Mouse (Mus musculus) lung, postnatal 0 days (tissue): ENCODE measurements at regions not wholly inside any gene's neighbourhood (a gene's known extent, or its start where the extent isn't known, plus 50 kb on each side); places are given as distances from the start of the nearest gene placed in this dataset.

ENCODE experiments used
- ATAC-seq: fragments of 200-750 bp; cut with Nextera tagmentation; 2 replicates; pipeline ENCODE4 v1.8.0; 2017; ENCODE audit warnings: moderate library complexity
- DNase-seq: peaks from one replicate; pipeline ENCODE4 v3.0.0-alpha.2; 2016; ENCODE audit warnings: low spot score
- H3K27ac ChIP-seq: fragments of 300-500 bp; sonication (generic); 2 replicates; pipeline ENCODE4 v1.5.1; 2014; ENCODE audit warnings: antibody characterized with exemption, mild to moderate bottlenecking, low read length, mixed read lengths
- H3K27me3 ChIP-seq: fragments of 300-500 bp; sonication (generic); replicated peaks from 2 replicates; pipeline ENCODE4 v1.6.1; 2014; ENCODE audit warnings: low read length, mixed read lengths; ENCODE audit not compliant: insufficient read depth
- H3K36me3 ChIP-seq: fragments of 300-500 bp; sonication (generic); 2 replicates; pipeline ENCODE4 v1.6.1; 2014; ENCODE audit warnings: low read length, mixed read lengths; ENCODE audit not compliant: insufficient read depth
- H3K4me1 ChIP-seq: fragments of 300-500 bp; sonication (generic); 2 replicates; pipeline ENCODE4 v1.6.1; 2014; ENCODE audit warnings: antibody characterized with exemption, low read depth, low read length, mixed read lengths; ENCODE audit not compliant: insufficient read depth
- H3K4me2 ChIP-seq: fragments of 300-500 bp; sonication (generic); replicated peaks from 2 replicates; pipeline ENCODE4 v1.6.1; 2014; ENCODE audit warnings: low read depth, mild to moderate bottlenecking, low read length, moderate library complexity, mixed read lengths
- H3K4me3 ChIP-seq: fragments of 300-500 bp; sonication (generic); 2 replicates; pipeline ENCODE4 v1.5.1; 2014; ENCODE audit warnings: low read depth, low read length
- H3K9ac ChIP-seq: fragments of 300-500 bp; sonication (generic); replicated peaks from 2 replicates; pipeline ENCODE4 v1.6.1; 2014; ENCODE audit warnings: low read depth, mild to moderate bottlenecking
- H3K9me3 ChIP-seq: fragments of 300-500 bp; sonication (generic); 2 replicates; pipeline ENCODE4 v1.6.1; 2016; ENCODE audit warnings: low read length, mixed read lengths
- CTCF ChIP-seq: IDR thresholded peaks from 2 replicates; pipeline ENCODE4 v1.5.1; 2016; ENCODE audit warnings: antibody characterized with exemption, mild to moderate bottlenecking
- EP300 ChIP-seq: IDR thresholded peaks from 2 replicates; pipeline ENCODE4 v1.6.1; 2016; ENCODE audit warnings: antibody characterized with exemption, mild to moderate bottlenecking, control low read depth
- WGBS: fragments of 180-500 bp; shearing (Covaris S2); extraction: QIAGEN DNeasy Blood & Tissue Kit; methylation state at CpG from one replicate; pipeline ENCODE4 v1.1.7; 2014; 5-methylcytosine and 5-hydroxymethylcytosine counted together

DNA sequence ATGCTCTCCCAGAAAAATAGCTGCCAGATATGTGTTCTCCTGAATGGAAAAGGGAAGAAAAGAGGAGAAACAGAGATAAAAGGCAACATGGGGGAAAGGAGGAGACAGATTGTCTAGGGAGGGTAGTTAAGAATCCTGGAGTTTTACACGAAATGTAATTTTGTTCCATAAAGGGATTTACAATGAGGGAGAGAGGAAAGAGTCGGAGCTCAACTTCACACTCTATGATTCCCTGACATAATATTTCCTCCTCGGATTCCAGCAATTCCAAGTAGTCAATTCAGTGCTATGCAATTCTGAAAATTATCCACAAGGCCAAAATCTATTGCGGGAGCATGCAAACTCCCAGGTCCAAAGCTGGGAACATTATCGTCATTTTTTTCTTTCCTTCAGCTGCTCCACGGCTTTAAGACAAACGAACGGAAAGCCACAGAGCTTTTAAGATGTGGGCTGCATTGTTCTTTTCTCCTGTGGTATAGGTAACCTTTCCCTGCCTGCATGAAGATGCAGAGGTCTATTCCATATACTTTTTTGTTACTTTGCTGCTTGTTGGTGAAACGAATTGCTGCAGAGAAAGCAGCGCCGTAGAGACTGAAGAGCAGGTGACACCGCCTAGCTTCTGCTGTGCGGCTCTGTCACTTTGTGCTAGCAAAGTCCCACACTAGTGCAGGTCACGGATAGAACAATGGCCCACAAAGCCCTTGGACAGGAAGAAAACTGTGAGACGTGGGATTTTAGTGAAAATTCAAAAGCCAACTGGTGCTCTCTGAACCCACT lies 251.7 kb upstream of the Slc7a11 start:
- Histone ChIP-seq H3K4me2 (0 out of 2 replicates have a peak overlapping the region, but pooled peaks have one; percentile 3), H3K27ac (no peak overlapping the region), H3K9ac (no peak overlapping the region), H3K4me1 (no peaks in the 10 kb centered on the region), H3K36me3 (no peaks in the 10 kb centered on the region), H3K27me3 (no peaks in the 10 kb centered on the region), H3K9me3 (no peaks in the 10 kb centered on the region), H3K4me3 (no peak overlapping the region)
- DNase-seq, result no peak
- no peak for ATAC-seq
- no peak for TF ChIP-seq EP300
- WGBS, result 55% methylated on average over 15 of the region's 15 CpGs

DNA sequence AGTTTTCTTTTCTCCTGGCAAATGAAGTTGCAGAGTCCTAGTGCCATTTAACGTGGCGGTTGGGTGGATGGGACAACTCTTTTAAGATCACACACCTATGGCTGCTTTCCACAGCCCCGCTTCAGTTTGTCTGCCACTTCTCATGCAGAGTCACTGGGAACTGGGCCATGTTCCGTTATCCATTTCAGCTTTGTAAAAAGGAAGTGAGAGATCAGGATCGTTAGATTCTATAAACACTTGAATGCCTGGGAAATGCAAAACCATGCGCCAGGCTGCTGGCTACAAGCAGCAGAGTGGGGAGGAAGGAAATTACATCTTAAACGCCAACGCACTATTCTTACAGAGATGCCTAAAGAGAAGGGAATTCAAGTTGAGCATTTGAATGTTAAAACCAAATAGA lies 251.1 kb upstream of the Slc7a11 start:
- Histone ChIP-seq H3K27ac (no peak overlapping the region), H3K27me3 (no peaks in the 10 kb centered on the region), H3K9me3 (no peaks in the 10 kb centered on the region), H3K9ac (no peak overlapping the region), H3K4me3 (no peak overlapping the region), H3K36me3 (no peaks in the 10 kb centered on the region), H3K4me2 (0 out of 2 replicates have a peak overlapping the region, but pooled peaks have one; percentile 3), H3K4me1 (no peaks in the 10 kb centered on the region)
- 25% methylated on average over 8 of the region's 8 CpGs for WGBS
- DNase-seq (peak; percentile 64), ATAC-seq (peak; percentile 46)
- TF ChIP-seq EP300 (peak; percentile 36; the same call in 1 of the 2 replicates), CTCF (no peak)

DNA sequence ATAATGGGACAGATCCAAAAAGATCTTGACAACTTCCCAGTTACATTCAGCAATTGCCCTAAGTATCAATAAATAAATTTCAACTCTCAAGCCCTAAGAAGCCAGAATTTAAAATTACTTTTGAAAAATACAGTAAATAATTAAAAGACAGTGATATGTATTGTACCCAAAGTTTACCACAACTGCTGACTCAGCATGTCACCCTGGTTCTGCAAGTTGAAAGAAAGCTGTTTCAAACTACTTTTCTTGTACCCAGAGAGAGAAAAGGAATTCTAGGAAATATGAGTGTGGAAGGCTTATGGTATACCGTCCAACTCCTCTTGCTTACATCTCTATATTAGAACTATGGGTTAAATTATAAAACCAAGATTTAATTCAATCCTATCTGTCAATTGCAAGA lies 248.9 kb upstream of the Slc7a11 start:
- H3K9ac ChIP-seq, result no peak overlapping the region
- DNase-seq (no peak), ATAC-seq (no peak)
- H3K9me3 ChIP-seq, result no peaks in the 10 kb centered on the region
- no peaks in the 10 kb centered on the region for H3K4me1 ChIP-seq
- H3K27me3 ChIP-seq, result no peaks in the 10 kb centered on the region
- H3K27ac ChIP-seq, result no peak overlapping the region
- 95% methylated on average over 1 of the region's 1 CpGs for WGBS
- no peak overlapping the region for H3K4me2 ChIP-seq
- TF ChIP-seq EP300 (no peak), CTCF (no peak)
- no peak overlapping the region for H3K4me3 ChIP-seq
- no peaks in the 10 kb centered on the region for H3K36me3 ChIP-seq

DNA sequence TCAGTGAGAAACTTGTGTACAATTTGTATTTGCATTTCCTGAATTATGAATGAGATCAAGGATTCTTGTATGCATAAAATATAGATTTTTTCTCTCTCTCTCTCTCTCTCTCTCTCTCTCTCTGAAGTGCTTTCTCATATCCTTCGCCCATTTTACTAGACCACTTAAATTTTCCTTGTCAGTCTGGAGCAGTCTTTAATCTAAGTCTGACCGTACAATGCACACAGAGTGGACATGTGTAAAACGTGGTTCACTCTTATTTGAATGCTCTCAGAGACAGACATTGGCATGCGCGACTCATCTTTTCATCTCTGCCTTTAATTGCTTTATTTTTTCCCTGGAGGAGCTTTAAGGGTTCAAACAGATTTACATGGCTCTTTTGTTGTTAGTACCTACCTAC lies 247.3 kb upstream of the Slc7a11 start:
- 74% methylated on average over 5 of the region's 5 CpGs for WGBS

DNA sequence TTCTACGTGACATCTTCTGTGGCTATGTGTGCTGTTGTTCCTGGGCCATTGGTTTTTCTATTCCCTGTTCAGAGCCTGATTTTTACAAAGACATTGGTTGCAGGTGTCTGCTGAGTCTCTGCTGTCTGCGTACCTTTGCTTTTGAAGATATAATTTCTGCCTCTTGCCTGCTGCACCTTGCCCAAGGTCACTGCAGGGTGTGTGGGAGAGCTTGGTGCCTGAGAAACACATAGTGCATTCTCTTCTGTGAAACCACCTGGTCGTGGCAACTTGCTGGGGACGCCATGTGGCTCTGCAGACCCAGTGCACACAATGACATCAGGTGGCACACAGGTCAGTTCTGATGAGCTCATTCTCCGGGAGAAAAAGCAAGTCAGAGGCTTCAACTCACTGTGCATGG lies 246.0 kb upstream of the Slc7a11 start:
- Histone ChIP-seq H3K9me3 (no peaks in the 10 kb centered on the region), H3K4me2 (no peak overlapping the region), H3K36me3 (no peaks in the 10 kb centered on the region), H3K9ac (no peak overlapping the region), H3K27ac (no peak overlapping the region), H3K27me3 (no peaks in the 10 kb centered on the region), H3K4me3 (no peak overlapping the region), H3K4me1 (no peaks in the 10 kb centered on the region)
- no peak for ATAC-seq
- TF ChIP-seq CTCF, result no peak
- no peak for TF ChIP-seq EP300
- no peak for DNase-seq
- WGBS, result 75% methylated on average over 5 of the region's 5 CpGs

More for the DNA sequence above, 247.3 kb upstream of the Slc7a11 start:
- no peaks in the 10 kb centered on the region for H3K36me3 ChIP-seq
- no peak for DNase-seq
- no peak for ATAC-seq
- H3K4me3 ChIP-seq, result no peak overlapping the region
- no peak overlapping the region for H3K4me2 ChIP-seq
- H3K27ac ChIP-seq, result no peak overlapping the region
- TF ChIP-seq CTCF, result no peak
- no peak for TF ChIP-seq EP300
- H3K9me3 ChIP-seq, result no peaks in the 10 kb centered on the region
- H3K9ac ChIP-seq, result no peak overlapping the region
- H3K27me3 ChIP-seq, result no peaks in the 10 kb centered on the region
- no peaks in the 10 kb centered on the region for H3K4me1 ChIP-seq

DNA sequence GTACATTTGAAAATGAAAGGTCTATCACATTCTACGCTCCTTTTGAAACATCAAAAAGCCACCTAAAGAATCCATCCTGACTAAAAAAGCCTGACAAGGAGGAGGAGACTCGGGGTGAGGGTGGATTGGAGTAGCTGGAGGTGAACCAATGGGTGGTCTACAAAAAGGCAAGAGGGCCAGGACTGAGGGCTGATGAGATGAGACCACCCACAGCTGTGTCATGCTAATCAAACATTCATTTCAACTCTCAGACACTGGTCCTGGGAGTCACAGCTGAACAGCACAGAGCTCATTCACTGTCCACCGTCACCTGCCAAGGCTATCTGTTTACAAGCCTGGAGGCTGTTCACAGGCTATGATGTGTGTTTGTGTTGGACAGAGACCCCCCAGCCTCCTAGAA lies 244.3 kb upstream of the Slc7a11 start:
- 41% methylated on average over 3 of the region's 3 CpGs for WGBS
- DNase-seq, result no peak

More for the DNA sequence above, 244.3 kb upstream of the Slc7a11 start:
- Histone ChIP-seq H3K4me3 (no peak overlapping the region), H3K4me1 (no peaks in the 10 kb centered on the region), H3K9ac (no peak overlapping the region), H3K27me3 (no peaks in the 10 kb centered on the region), H3K27ac (no peak overlapping the region), H3K36me3 (no peaks in the 10 kb centered on the region), H3K9me3 (no peaks in the 10 kb centered on the region), H3K4me2 (no peak overlapping the region)
- no peak for ATAC-seq
- TF ChIP-seq EP300 (no peak), CTCF (no peak)
